Mouse (Mus musculus): ENCODE measurements around the gene Ddx31. TPM values are rescaled to one million over a fixed set of nuclear protein-coding genes. Genes with fewer than 3 reads are reported as not detected.
A peak's percentile ranks its signal among the peaks of the same experiment; 100 is the strongest.

The Ddx31 gene
- total and polyA plus RNA-seq, 3 experiments, result 20.9 to 26.0 TPM; not detected in 1

DNA sequence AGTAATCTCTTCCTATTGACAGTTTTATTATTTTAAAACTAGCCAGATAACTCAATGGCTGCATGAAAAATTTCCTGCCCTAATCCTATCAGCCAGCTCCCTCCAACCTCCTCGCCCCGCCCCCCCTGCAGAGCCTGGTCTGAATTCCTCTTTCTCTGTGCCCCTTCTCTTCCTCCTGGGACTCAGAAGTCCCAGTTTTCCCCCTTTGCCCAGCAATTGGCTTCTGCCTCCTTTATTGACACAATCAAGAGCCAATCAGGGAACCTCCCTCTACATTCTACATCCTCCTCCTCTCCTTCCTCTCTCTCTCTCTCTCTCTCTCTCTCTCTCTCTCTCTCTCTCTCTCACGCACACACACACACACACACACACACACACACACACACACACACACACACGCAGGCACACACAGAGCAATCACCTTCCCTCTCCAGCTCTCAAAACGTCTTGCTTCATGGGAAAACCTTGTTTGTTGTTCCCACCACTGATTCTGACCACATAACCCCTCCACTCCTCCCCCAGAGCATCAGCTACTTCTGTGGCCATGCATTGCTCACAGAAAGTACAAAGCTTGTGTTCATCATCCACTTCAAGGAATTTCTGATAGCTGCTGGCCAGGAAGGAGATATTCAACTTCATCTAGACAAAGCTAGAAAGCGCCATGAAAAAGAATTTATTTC lies 47.1 kb upstream of the Ddx31 start:
- Histone ChIP-seq H3K79me2 (ENCODE audit: control insufficient read depth, insufficient read depth, low read length, poor library complexity) (no peaks in the 10 kb centered on the region), H3K9ac (ENCODE audit: control insufficient read depth, low read depth, low read length, poor library complexity, severe bottlenecking) (peak overlapping the region; percentile 46), H3K9me3 (replicated peaks; ENCODE audit: insufficient read depth, low read length) (no peaks in the 10 kb centered on the region), H3K27me3 (ENCODE audit: control insufficient read depth in 1 of 2, insufficient read depth in 2 of 2, low read length in 2 of 2) (no peaks in the 10 kb centered on the region), H3K4me1 (ENCODE audit: control insufficient read depth in 1 of 2, insufficient read depth in 2 of 2, low read length in 2 of 2) (peaks cover 12 to 21% of the 10 kb centered on the region in 2 experiments), H3K4me3 (ENCODE audit: control insufficient read depth in 1 of 2, insufficient read depth in 1 of 2, low read depth in 2 of 2, low read length in 2 of 2) (peak overlapping the region; percentile 33 to 43), H3K36me3 (ENCODE audit: control insufficient read depth in 1 of 2, insufficient read depth in 2 of 2, low read length in 2 of 2) (peaks cover 0 to 20% of the 10 kb centered on the region in 2 experiments; a peak in 2 of 4 replicates), H3K27ac (ENCODE audit: control insufficient read depth, low read depth, low read length) (no peak overlapping the region)
- TF ChIP-seq POLR2AphosphoS5 (IDR thresholded peaks at IDR 0.05; ENCODE audit: borderline replicate concordance, low read depth, low read length) (no peak), JUND (IDR thresholded peaks at IDR 0.05; ENCODE audit: low read depth, low read length) (peak; percentile 94; the same call in 1 of the 2 replicates), ELF1 (IDR thresholded peaks at IDR 0.05; ENCODE audit: low read depth, low read length) (peak; percentile 40; the same call in 1 of the 2 replicates)
- DNase-seq (ENCODE audit: low read depth, low spot score), result peak; percentile 92

DNA sequence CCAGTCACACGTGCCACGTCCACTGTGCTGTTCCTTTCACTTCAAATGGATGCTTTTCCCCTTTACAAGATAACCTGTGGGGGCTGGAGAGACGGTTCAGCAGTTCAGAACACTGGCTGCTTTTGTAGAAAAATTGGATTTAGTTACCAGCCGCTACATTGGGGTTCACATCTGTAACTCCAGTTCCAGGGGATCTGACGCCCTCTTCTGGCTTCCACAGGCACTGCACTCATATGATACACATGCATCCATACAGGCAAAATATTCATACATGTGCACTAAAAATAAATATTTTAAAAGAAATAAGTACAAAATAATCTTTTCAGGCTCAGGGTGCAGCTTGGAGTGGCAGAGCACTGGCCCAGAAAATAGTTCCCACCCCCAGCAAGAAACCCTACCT lies 45.6 kb upstream of the Ddx31 start:
- Histone ChIP-seq H3K9ac (ENCODE audit: control insufficient read depth, low read depth, low read length, poor library complexity, severe bottlenecking) (no peak overlapping the region), H3K9me3 (replicated peaks; ENCODE audit: insufficient read depth, low read length) (no peaks in the 10 kb centered on the region), H3K79me2 (ENCODE audit: control insufficient read depth, insufficient read depth, low read length, poor library complexity) (no peaks in the 10 kb centered on the region), H3K4me3 (ENCODE audit: control insufficient read depth in 1 of 2, insufficient read depth in 1 of 2, low read depth in 2 of 2, low read length in 2 of 2) (no peak overlapping the region), H3K36me3 (ENCODE audit: control insufficient read depth in 1 of 2, insufficient read depth in 2 of 2, low read length in 2 of 2) (peaks cover 0 to 27% of the 10 kb centered on the region in 2 experiments; a peak in 2 of 4 replicates), H3K27me3 (ENCODE audit: control insufficient read depth in 1 of 2, insufficient read depth in 2 of 2, low read length in 2 of 2) (no peaks in the 10 kb centered on the region), H3K4me1 (ENCODE audit: control insufficient read depth in 1 of 2, insufficient read depth in 2 of 2, low read length in 2 of 2) (peaks cover 14 to 29% of the 10 kb centered on the region in 2 experiments), H3K27ac (ENCODE audit: control insufficient read depth, low read depth, low read length) (no peak overlapping the region)
- TF ChIP-seq CTCF (IDR thresholded peaks at IDR 0.05 in 2 of 3, conservative IDR thresholded peaks at IDR 0.05 in 1 of 3; ENCODE audit: control insufficient read depth in 1 of 3, insufficient read depth in 1 of 3, low read depth in 2 of 3, low read length in 3 of 3, poor library complexity in 1 of 3, severe bottlenecking in 1 of 3) (peak; percentile 39 to 43 (median 41)), MXI1 (IDR thresholded peaks at IDR 0.05; ENCODE audit: low read depth, low read length) (no peak)
- DNase-seq (ENCODE audit: low read depth, low spot score), result peak; percentile 18

DNA sequence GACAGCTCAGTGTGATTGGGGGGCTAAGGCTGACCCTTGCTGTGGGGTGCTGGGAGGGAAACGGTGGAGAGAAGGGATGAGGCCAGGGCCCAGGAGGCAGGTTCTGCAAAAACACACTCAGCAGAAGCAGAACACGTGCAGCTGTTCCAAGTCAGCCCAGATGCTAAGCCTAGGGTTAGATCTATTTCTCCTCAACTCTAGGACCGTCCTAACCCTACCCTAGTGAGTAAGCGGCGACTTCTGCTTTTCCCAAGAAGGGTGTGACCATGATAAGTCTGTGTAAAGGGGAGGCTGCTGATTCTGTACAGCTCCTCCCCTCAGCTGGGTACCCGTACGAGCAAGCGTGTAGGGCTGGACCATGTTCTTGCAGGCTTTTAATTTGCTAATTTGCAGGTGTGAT lies 43.9 kb upstream of the Ddx31 start:
- peak overlapping the region; percentile 60 for H3K27ac ChIP-seq (ENCODE audit: control insufficient read depth, low read depth, low read length)
- H3K9me3 ChIP-seq (replicated peaks; ENCODE audit: insufficient read depth, low read length), result no peaks in the 10 kb centered on the region
- H3K4me3 ChIP-seq (ENCODE audit: control insufficient read depth in 1 of 2, insufficient read depth in 1 of 2, low read depth in 2 of 2, low read length in 2 of 2), result no peak overlapping the region
- H3K79me2 ChIP-seq (ENCODE audit: control insufficient read depth, insufficient read depth, low read length, poor library complexity), result no peaks in the 10 kb centered on the region
- H3K36me3 ChIP-seq (ENCODE audit: control insufficient read depth in 1 of 2, insufficient read depth in 2 of 2, low read length in 2 of 2), result peaks cover 0 to 27% of the 10 kb centered on the region in 2 experiments; a peak in 2 of 4 replicates
- H3K4me1 ChIP-seq (ENCODE audit: control insufficient read depth in 1 of 2, insufficient read depth in 2 of 2, low read length in 2 of 2), result peaks cover 14 to 29% of the 10 kb centered on the region in 2 experiments
- peak; percentile 96 for DNase-seq (ENCODE audit: low read depth, low spot score)
- no peaks in the 10 kb centered on the region for H3K27me3 ChIP-seq (ENCODE audit: control insufficient read depth in 1 of 2, insufficient read depth in 2 of 2, low read length in 2 of 2)
- peak overlapping the region; percentile 17; the same call in 1 of the 2 replicates for H3K9ac ChIP-seq (ENCODE audit: control insufficient read depth, low read depth, low read length, poor library complexity, severe bottlenecking)
- TF ChIP-seq SIN3A (IDR thresholded peaks at IDR 0.05; ENCODE audit: low read length) (peak; percentile 81), USF2 (IDR thresholded peaks at IDR 0.05; ENCODE audit: borderline replicate concordance in 1 of 2, insufficient read depth in 1 of 2, low read depth in 1 of 2, low read length in 2 of 2) (no peak), NRF1 (IDR thresholded peaks at IDR 0.05; ENCODE audit: insufficient read depth, low read depth, low read length, poor library complexity, severe bottlenecking) (no peak), MAX (IDR thresholded peaks at IDR 0.05; ENCODE audit: low read length) (peak; percentile 89), BHLHE40 (IDR thresholded peaks at IDR 0.05; ENCODE audit: borderline replicate concordance, low read depth, low read length) (peak; percentile 78; the same call in 1 of the 2 replicates), UBTF (IDR thresholded peaks at IDR 0.05; ENCODE audit: borderline replicate concordance, insufficient read depth, low read depth, low read length) (no peak), ZMIZ1 (IDR thresholded peaks at IDR 0.05; ENCODE audit: low read depth, low read length) (no peak), MAZ (IDR thresholded peaks at IDR 0.05; ENCODE audit: low read depth, low read length) (no peak), TCF12 (IDR thresholded peaks at IDR 0.05; ENCODE audit: low read depth, low read length) (peak; percentile 35; the same call in 1 of the 2 replicates), HCFC1 (IDR thresholded peaks at IDR 0.05; ENCODE audit: low read depth, low read length) (no peak), GATA1 (IDR thresholded peaks at IDR 0.05; ENCODE audit: low read depth, low read length) (peak; percentile 39; the same call in 1 of the 2 replicates), TAL1 (IDR thresholded peaks at IDR 0.05; ENCODE audit: low read length) (peak; percentile 6; the same call in 1 of the 2 replicates), MXI1 (IDR thresholded peaks at IDR 0.05; ENCODE audit: low read depth, low read length) (peak; percentile 85), RCOR1 (IDR thresholded peaks at IDR 0.05; ENCODE audit: low read depth, low read length) (peak; percentile 30; the same call in 1 of the 2 replicates), ZNF384 (IDR thresholded peaks at IDR 0.05; ENCODE audit: low read depth, low read length) (no peak), MYC (IDR thresholded peaks at IDR 0.05; ENCODE audit: low read depth, low read length) (peak; percentile 93), ELF1 (IDR thresholded peaks at IDR 0.05; ENCODE audit: low read depth, low read length) (no peak), RAD21 (IDR thresholded peaks at IDR 0.05; ENCODE audit: low read depth, low read length) (no peak), ZC3H11A (IDR thresholded peaks at IDR 0.05; ENCODE audit: low read depth, low read length) (no peak), CTCF (IDR thresholded peaks at IDR 0.05 in 2 of 3, conservative IDR thresholded peaks at IDR 0.05 in 1 of 3; ENCODE audit: control insufficient read depth in 1 of 3, insufficient read depth in 1 of 3, low read depth in 2 of 3, low read length in 3 of 3, poor library complexity in 1 of 3, severe bottlenecking in 1 of 3) (no peak)

All from MEL (cell line).